Mouse (Mus musculus) limb, embryonic 11.5 days (tissue): ENCODE data around the gene Ptgdr2. TPM values are rescaled to one million over a fixed set of nuclear protein-coding genes. Genes with fewer than 3 reads are reported as not detected.

Source experiments
- ATAC-seq: fragments of 200-750 bp; cut with Nextera tagmentation; 2 replicates; pipeline ENCODE4 v1.8.0; 2017; ENCODE audit warnings: low read depth; ENCODE audit not compliant: insufficient number of reproducible peaks, low FRiP score, low TSS enrichment
- DNase-seq: peaks from one replicate; pipeline ENCODE4 v3.0.0-alpha.2; 2015; ENCODE audit warnings: low spot score
- H3K27ac ChIP-seq: fragments of 300-500 bp; sonication (generic); replicated peaks from 2 replicates; pipeline ENCODE4 v1.5.1; 2014; ENCODE audit warnings: low read depth, mild to moderate bottlenecking, low read length
- H3K27me3 ChIP-seq: fragments of 300-500 bp; sonication (generic); 2 replicates; pipeline ENCODE4 v1.6.1; 2014; ENCODE audit warnings: mild to moderate bottlenecking, low read length, mixed read lengths; ENCODE audit not compliant: control insufficient read depth, insufficient read depth
- H3K36me3 ChIP-seq: fragments of 300-500 bp; sonication (generic); 2 replicates; pipeline ENCODE4 v1.6.1; 2014; ENCODE audit warnings: mild to moderate bottlenecking, low read length, moderate library complexity, mixed read lengths; ENCODE audit not compliant: control insufficient read depth, insufficient read depth
- H3K4me1 ChIP-seq: fragments of 300-500 bp; sonication (generic); 2 replicates; pipeline ENCODE4 v1.6.1; 2014; ENCODE audit warnings: low read length, mixed read lengths; ENCODE audit not compliant: control insufficient read depth, insufficient read depth
- H3K4me2 ChIP-seq: fragments of 300-500 bp; sonication (generic); 2 replicates; pipeline ENCODE4 v1.6.1; 2014; ENCODE audit warnings: low read depth, mild to moderate bottlenecking, moderate library complexity; ENCODE audit not compliant: severe bottlenecking
- H3K4me3 ChIP-seq: fragments of 300-500 bp; sonication (generic); 2 replicates; pipeline ENCODE4 v1.5.1; 2014; ENCODE audit warnings: low read depth, low read length
- H3K9ac ChIP-seq: fragments of 300-500 bp; sonication (generic); 2 replicates; pipeline ENCODE4 v1.6.1; 2014; ENCODE audit warnings: mild to moderate bottlenecking, low read length
- H3K9me3 ChIP-seq: fragments of 300-500 bp; sonication (generic); 2 replicates; pipeline ENCODE4 v1.6.1; 2016; ENCODE audit warnings: low read length; ENCODE audit not compliant: control insufficient read depth
- WGBS: fragments of 180-500 bp; shearing (Covaris S2); extraction: QIAGEN DNeasy Blood & Tissue Kit; methylation state at CpG from one replicate; pipeline ENCODE4 v1.1.7; 2014; 5-methylcytosine and 5-hydroxymethylcytosine counted together
- polyA plus RNA-seq: library from polyadenylated mRNA; unstranded; fragments of >200 nt; fragmentation: Nextera tagmentation; extraction: Ambion mirVana; gene quantifications from 2 replicates; pipeline ENCODE4 v1.2.1, GENCODE M21; 2014

The Ptgdr2 gene
- polyA plus RNA-seq, 1 experiment from 2014 or later = not detected

DNA sequence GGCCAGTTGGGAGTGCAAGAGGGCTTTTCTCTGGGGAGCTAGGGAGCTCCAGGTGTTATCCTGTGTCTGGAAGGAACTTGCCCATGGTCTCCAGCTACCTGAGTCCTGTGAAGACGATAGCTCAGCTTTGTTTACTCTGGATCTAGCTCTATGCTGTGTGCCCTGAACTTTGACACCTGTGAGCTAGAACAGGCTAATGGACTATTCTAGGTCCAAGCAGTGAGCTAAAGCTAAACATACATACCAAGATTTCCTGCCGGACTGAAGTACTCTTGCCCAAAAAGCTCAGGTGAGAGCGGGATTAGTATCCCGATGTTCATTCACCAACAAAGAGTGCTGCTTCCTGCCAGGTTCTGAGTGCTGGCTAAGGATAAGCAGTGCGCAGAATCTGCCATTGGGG lies 32.4 kb upstream of the Ptgdr2 start:
- no peak for ATAC-seq
- DNase-seq = no peak
- no peak overlapping the region for H3K4me2 ChIP-seq
- no peaks in the 10 kb centered on the region for H3K9me3 ChIP-seq
- H3K36me3 ChIP-seq = peaks cover 38% of the 10 kb centered on the region
- 92% methylated on average over 5 of the region's 5 CpGs for WGBS
- H3K4me1 ChIP-seq = no peaks in the 10 kb centered on the region
- no peak overlapping the region for H3K27ac ChIP-seq
- no peaks in the 10 kb centered on the region for H3K27me3 ChIP-seq
- H3K4me3 ChIP-seq = no peak overlapping the region
- H3K9ac ChIP-seq = no peak overlapping the region

DNA sequence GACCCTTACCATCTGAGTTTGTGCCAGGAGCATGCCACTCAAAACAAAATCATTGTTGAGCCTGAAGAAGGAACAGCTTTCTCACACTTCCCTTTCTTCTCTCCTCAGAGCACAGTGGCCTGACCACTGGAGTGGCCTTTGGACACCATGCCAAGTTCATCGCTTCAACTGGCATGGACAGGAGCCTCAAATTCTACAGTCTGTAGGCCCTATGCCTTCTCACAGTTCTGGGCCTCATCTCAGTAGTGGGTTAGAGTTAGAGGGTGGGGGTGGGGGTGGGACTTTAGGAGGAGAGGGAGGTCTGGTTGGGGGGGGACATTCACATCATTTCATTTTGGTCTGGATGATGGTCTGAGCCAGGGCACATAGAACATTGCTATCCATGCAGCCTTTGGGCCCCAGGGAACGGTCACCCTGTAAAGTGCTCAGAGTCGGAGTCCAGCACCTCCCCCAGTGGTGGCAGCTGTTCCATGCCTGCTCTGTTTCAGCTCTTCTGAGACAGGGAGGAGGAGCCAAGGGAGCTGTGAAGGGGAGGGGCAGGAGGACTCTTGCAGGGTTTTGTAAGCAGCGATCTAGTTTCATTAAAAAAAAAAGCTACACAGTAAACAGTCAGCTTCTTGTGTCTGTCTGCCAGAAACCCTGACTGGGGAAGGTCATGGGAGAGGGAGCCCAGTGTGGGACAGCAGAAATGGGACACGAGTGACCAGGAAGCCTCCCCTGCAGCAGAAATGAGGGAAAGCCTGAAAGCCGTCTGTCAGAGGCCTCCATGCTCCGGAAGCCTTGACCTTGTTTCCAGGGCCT lies 31.8 kb upstream of the Ptgdr2 start:
- ATAC-seq = 0 out of 2 replicates have a peak, but pooled peaks have one; percentile 52
- no peak overlapping the region for H3K4me2 ChIP-seq

DNA sequence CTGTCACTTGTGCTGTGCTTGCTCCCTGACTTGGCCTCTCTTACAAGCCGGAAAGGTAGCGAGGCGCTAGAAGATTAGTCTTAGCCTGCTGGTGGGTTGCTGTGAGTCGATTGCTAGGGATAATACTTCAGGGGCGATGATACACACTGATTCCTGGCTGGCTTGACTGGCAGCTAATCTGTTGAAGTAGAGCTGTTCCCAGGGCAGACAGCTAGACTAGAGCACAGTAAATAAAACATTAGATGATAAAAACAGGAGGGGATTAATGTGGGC lies 31.3 kb upstream of the Ptgdr2 start:
- no peaks in the 10 kb centered on the region for H3K4me1 ChIP-seq
- H3K9me3 ChIP-seq = no peaks in the 10 kb centered on the region
- DNase-seq = no peak
- H3K9ac ChIP-seq = no peak overlapping the region
- H3K4me2 ChIP-seq = no peak overlapping the region
- no peak for ATAC-seq
- H3K36me3 ChIP-seq = peaks cover 28% of the 10 kb centered on the region
- H3K4me3 ChIP-seq = no peak overlapping the region
- 92% methylated on average over 5 of the region's 5 CpGs for WGBS
- no peaks in the 10 kb centered on the region for H3K27me3 ChIP-seq
- H3K27ac ChIP-seq = no peak overlapping the region

More for the DNA sequence above, 31.8 kb upstream of the Ptgdr2 start:
- Histone ChIP-seq H3K9me3 (no peaks in the 10 kb centered on the region), H3K9ac (no peak overlapping the region), H3K27me3 (no peaks in the 10 kb centered on the region), H3K4me3 (no peak overlapping the region), H3K4me1 (no peaks in the 10 kb centered on the region), H3K36me3 (peaks cover 33% of the 10 kb centered on the region), H3K27ac (no peak overlapping the region)
- WGBS = 55% methylated on average over 7 of the region's 7 CpGs
- DNase-seq = peak; percentile 28

DNA sequence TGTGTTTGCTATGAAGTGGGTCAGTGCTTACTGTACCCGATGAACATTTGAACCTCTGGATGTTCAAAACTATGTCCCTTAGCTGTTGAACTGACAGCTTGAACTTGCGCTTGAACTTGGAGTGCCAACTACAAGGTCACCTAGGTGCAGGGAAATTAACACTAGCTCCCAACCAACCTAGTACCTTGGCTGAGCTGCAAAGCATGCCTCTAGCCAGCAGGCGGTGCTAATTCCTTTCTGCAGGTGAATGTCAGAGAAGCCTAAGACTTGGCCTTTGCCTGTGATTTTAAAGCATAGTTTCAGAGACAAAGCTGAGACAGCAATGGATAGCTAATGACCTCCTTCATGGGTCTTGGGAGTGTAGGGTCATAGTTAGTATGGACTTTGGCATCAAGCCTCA lies 29.1 kb upstream of the Ptgdr2 start:
- ATAC-seq = no peak

DNA sequence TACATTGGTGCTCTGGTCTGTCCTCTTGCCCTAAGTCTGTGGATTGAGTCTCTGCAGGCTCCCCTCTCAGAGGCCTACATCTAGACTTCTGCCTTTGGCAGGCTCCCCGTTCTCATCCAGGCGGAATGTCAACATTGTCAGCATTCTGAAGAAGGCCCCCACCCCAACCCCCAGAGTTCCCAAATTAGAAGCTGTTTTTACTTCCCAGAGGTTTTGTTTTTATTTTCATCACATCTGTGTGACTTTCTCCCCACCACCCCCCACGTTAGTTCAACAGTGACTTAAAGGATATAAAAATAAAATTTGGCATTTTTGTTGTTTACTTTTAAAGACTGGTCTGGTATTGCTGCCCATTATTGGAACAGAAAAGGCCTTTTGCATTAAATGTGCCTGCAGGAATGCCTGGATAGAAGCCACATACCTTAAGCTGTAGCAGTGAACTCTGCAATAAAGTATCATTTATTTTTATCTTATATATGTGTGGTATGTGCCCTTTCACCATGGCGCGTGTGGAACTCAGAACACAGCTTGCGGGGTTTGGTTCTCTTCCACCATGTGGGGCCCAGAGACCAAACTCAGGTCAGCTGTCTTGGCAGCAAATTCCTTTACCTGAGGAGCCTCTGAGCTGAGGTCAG lies 27.8 kb upstream of the Ptgdr2 start:
- WGBS = 85% methylated on average over 6 of the region's 6 CpGs
- Histone ChIP-seq H3K36me3 (peaks cover 9% of the 10 kb centered on the region; the same call in 1 of the 2 replicates), H3K27ac (no peak overlapping the region), H3K9ac (no peak overlapping the region), H3K4me1 (no peaks in the 10 kb centered on the region), H3K4me3 (no peak overlapping the region), H3K9me3 (no peaks in the 10 kb centered on the region), H3K4me2 (no peak overlapping the region), H3K27me3 (no peaks in the 10 kb centered on the region)
- ATAC-seq (no peak), DNase-seq (no peak)

More for the DNA sequence above, 29.1 kb upstream of the Ptgdr2 start:
- H3K4me3 ChIP-seq = no peak overlapping the region
- no peaks in the 10 kb centered on the region for H3K27me3 ChIP-seq
- 56% methylated on average over 3 of the region's 3 CpGs for WGBS
- H3K4me1 ChIP-seq = no peaks in the 10 kb centered on the region
- H3K9ac ChIP-seq = no peak overlapping the region
- H3K9me3 ChIP-seq = no peaks in the 10 kb centered on the region
- H3K27ac ChIP-seq = no peak overlapping the region
- H3K36me3 ChIP-seq = peaks cover 18% of the 10 kb centered on the region
- no peak overlapping the region for H3K4me2 ChIP-seq
- peak; percentile 64 for DNase-seq

DNA sequence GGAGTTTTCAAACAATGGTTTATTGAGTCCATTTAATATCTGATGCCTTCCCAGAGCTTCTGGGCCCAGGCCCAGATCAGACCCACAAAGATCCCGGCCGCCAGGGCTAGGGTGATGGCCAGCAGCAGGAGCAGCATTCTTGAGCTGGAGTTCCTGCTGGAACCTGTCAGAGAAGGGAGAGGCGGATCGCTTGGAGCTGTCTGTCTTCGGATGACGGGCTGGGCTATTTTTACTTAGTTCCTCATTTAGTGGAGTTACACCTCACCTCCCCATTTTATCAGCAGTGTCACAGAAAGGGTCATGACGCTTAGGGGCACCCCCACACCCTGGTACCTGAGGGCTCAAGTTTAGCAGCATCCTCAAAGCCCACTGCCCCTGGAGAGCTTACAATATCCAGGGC lies 22.7 kb upstream of the Ptgdr2 start:
- Histone ChIP-seq H3K4me2 (no peak overlapping the region), H3K9ac (no peak overlapping the region), H3K4me3 (no peak overlapping the region), H3K4me1 (no peaks in the 10 kb centered on the region), H3K27ac (no peak overlapping the region), H3K27me3 (no peaks in the 10 kb centered on the region), H3K9me3 (no peaks in the 10 kb centered on the region), H3K36me3 (no peaks in the 10 kb centered on the region)
- 79% methylated on average over 7 of the region's 7 CpGs for WGBS
- DNase-seq (no peak), ATAC-seq (no peak)

DNA sequence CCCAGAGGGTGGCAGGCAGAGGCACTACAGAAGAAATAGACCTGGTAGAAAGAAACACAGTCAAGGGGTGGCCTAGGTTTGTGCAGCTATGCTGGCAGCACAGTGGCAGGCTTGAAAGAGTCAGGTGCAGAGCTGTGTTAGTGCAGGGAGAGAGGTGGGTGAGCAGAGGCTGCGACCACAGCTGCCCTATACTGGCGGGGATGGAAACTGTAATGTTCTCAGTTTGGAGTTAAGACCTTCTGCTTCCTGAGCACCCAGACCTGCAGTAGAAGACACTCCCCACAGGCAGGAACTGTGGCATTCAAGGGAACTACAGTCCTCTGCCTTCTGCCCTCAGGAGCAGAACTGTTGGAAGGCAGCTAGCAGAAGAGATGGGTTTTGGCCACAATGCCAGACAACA lies 22.1 kb upstream of the Ptgdr2 start:
- DNase-seq (no peak), ATAC-seq (no peak)
- Histone ChIP-seq H3K4me2 (no peak overlapping the region), H3K27ac (no peak overlapping the region), H3K9ac (no peak overlapping the region), H3K36me3 (no peaks in the 10 kb centered on the region), H3K4me3 (no peak overlapping the region), H3K4me1 (no peaks in the 10 kb centered on the region), H3K9me3 (no peaks in the 10 kb centered on the region), H3K27me3 (no peaks in the 10 kb centered on the region)
- 71% methylated on average over 2 of the region's 2 CpGs for WGBS

DNA sequence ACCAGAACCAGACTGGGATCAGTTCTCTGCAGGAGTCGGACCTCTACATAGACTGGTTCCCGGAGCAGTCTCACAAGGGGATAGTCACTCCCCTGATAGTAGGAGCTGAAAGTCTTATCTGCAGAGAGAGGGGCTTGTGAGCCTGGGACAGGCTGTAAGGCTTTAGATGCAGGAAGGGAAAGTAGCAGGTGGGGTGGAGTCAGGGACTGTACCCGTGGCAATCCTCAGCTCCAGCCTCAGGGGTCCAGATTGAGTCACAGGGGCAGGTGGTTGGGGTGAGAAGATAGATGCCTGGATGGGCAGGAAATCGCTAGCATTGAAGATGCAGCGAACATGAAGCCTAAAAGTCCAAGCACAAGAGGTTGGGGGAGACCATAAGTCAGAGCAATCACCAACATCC lies 20.5 kb upstream of the Ptgdr2 start:
- Histone ChIP-seq H3K27me3 (no peaks in the 10 kb centered on the region), H3K4me2 (no peak overlapping the region), H3K4me3 (no peak overlapping the region), H3K4me1 (no peaks in the 10 kb centered on the region), H3K9me3 (no peaks in the 10 kb centered on the region), H3K9ac (no peak overlapping the region), H3K36me3 (no peaks in the 10 kb centered on the region), H3K27ac (no peak overlapping the region)
- ATAC-seq (no peak), DNase-seq (no peak)
- 61% methylated on average over 5 of the region's 5 CpGs for WGBS
